Mouse (Mus musculus): ENCODE measurements around the gene Ctcf.

- TF ChIP-seq CTCF (IDR thresholded peaks at IDR 0.05; ENCODE audit: borderline replicate concordance, insufficient read depth, low read length) (no peak), POLR2A (IDR thresholded peaks at IDR 0.05; ENCODE audit: low read depth, low read length) (no peak)
Observed at GRCm38 (mm10) chr8:105623118-105623517, 13.2 kb upstream of the Ctcf start.
